Mouse (Mus musculus) heart, embryonic 15.5 days (tissue): ENCODE results near the gene Nhlrc2. TPM values are rescaled to one million over a fixed set of nuclear protein-coding genes. Genes with fewer than 3 reads are reported as not detected.

Source experiments
- ATAC-seq: fragments of 200-750 bp; cut with Nextera tagmentation; replicated peaks from 2 replicates; pipeline ENCODE4 v1.8.0; 2017; ENCODE audit warnings: low read depth, moderate TSS enrichment; ENCODE audit not compliant: insufficient number of reproducible peaks, insufficient read depth, low FRiP score
- H3K27ac ChIP-seq: fragments of 300-500 bp; sonication (generic); 2 replicates; pipeline ENCODE4 v1.5.1; 2015; ENCODE audit warnings: mild to moderate bottlenecking, inconsistent platforms
- H3K27me3 ChIP-seq: fragments of 300-500 bp; sonication (generic); 2 replicates; pipeline ENCODE4 v1.6.1; 2015; ENCODE audit warnings: inconsistent platforms
- H3K36me3 ChIP-seq: fragments of 300-500 bp; sonication (generic); 2 replicates; pipeline ENCODE4 v1.6.1; 2015; ENCODE audit warnings: mild to moderate bottlenecking, inconsistent platforms
- H3K4me1 ChIP-seq: fragments of 300-500 bp; sonication (generic); replicated peaks from 2 replicates; pipeline ENCODE4 v1.6.1; 2015; ENCODE audit warnings: inconsistent platforms
- H3K4me2 ChIP-seq: fragments of 300-500 bp; sonication (generic); 2 replicates; pipeline ENCODE4 v1.6.1; 2015; ENCODE audit warnings: inconsistent platforms, mild to moderate bottlenecking, moderate library complexity
- H3K4me3 ChIP-seq: fragments of 300-500 bp; sonication (generic); 2 replicates; pipeline ENCODE4 v1.5.1; 2015; ENCODE audit warnings: mild to moderate bottlenecking, inconsistent platforms
- H3K9ac ChIP-seq: fragments of 300-500 bp; sonication (generic); 2 replicates; pipeline ENCODE4 v1.6.1; 2015; ENCODE audit warnings: mild to moderate bottlenecking, inconsistent platforms
- H3K9me3 ChIP-seq: fragments of 300-500 bp; sonication (generic); replicated peaks from 2 replicates; pipeline ENCODE4 v1.6.1; 2016; ENCODE audit warnings: inconsistent platforms
- WGBS: fragments of 180-500 bp; shearing (Covaris S2); methylation state at CpG from one replicate; pipeline ENCODE4 v1.1.7; 2015; ENCODE audit warnings: mixed read lengths; 5-methylcytosine and 5-hydroxymethylcytosine counted together
- polyA plus RNA-seq: library from polyadenylated mRNA; unstranded; fragments of >200 nt; fragmentation: Nextera tagmentation; extraction: Ambion mirVana; gene quantifications from 2 replicates; pipeline ENCODE4 v1.2.1, GENCODE M21; 2015

Gene Nhlrc2
- polyA plus RNA-seq, 1 experiment from 2014 or later = 14.4 TPM

DNA sequence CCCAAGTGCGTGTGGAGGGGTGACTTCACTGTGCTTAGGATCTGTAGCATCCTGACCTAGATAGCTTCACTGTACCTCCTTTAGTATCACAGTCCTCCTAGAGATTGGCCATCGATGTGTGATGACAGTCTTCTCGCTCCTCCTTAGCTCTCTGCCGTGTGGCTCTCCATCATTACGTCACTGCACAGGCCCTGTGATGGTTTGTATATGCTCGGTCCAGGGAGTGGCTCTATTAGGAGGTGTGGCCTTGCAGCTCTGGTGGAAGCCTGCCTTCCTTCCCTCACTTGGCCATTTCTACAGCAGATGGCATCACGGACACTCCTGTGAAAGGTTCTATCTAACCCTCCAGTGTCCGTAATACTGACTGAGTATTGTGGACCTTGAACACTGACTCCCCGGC lies 12.3 kb upstream of the Nhlrc2 start:
- 87% methylated on average over 9 of the region's 9 CpGs for WGBS
- no peaks in the 10 kb centered on the region for H3K9me3 ChIP-seq
- H3K36me3 ChIP-seq = peaks cover 17% of the 10 kb centered on the region
- H3K4me3 ChIP-seq = no peak overlapping the region
- H3K27ac ChIP-seq = no peak overlapping the region
- H3K4me1 ChIP-seq = peaks cover 13% of the 10 kb centered on the region
- no peaks in the 10 kb centered on the region for H3K27me3 ChIP-seq
- ATAC-seq = no peak
- no peak overlapping the region for H3K9ac ChIP-seq
- H3K4me2 ChIP-seq = no peak overlapping the region

- WGBS = 80% methylated on average over 12 of the region's 12 CpGs
Measured at GRCm38 (mm10) chr19:56543320-56543719, 4.7 kb upstream of the Nhlrc2 start.

GRCm38 (mm10) chr19:56544681-56545388 lies 3.2 kb upstream of the Nhlrc2 start:
- no peak overlapping the region for H3K4me3 ChIP-seq
- H3K4me1 ChIP-seq = peaks cover 14% of the 10 kb centered on the region
- no peak overlapping the region for H3K27ac ChIP-seq
- ATAC-seq = no peak
- WGBS = 80% methylated on average over 13 of the region's 13 CpGs
- no peaks in the 10 kb centered on the region for H3K9me3 ChIP-seq
- no peaks in the 10 kb centered on the region for H3K27me3 ChIP-seq
- peaks cover 29% of the 10 kb centered on the region for H3K36me3 ChIP-seq
- H3K9ac ChIP-seq = no peak overlapping the region
- H3K4me2 ChIP-seq = no peak overlapping the region

More at GRCm38 (mm10) chr19:56543320-56543719, 4.7 kb upstream of the Nhlrc2 start:
- no peak overlapping the region for H3K4me3 ChIP-seq
- no peaks in the 10 kb centered on the region for H3K9me3 ChIP-seq
- no peak overlapping the region for H3K4me2 ChIP-seq
- H3K27me3 ChIP-seq = no peaks in the 10 kb centered on the region
- H3K4me1 ChIP-seq = peaks cover 9% of the 10 kb centered on the region
- H3K27ac ChIP-seq = no peak overlapping the region
- no peak for ATAC-seq
- H3K36me3 ChIP-seq = peaks cover 35% of the 10 kb centered on the region
- H3K9ac ChIP-seq = no peak overlapping the region

GRCm38 (mm10) chr19:56546031-56546430 lies 2.0 kb upstream of the Nhlrc2 start:
- no peak overlapping the region for H3K4me2 ChIP-seq
- ATAC-seq = no peak
- H3K27ac ChIP-seq = no peak overlapping the region
- no peaks in the 10 kb centered on the region for H3K27me3 ChIP-seq
- H3K36me3 ChIP-seq = peaks cover 24% of the 10 kb centered on the region; the same call in 1 of the 2 replicates
- H3K9me3 ChIP-seq = no peaks in the 10 kb centered on the region
- H3K4me1 ChIP-seq = peaks cover 16% of the 10 kb centered on the region
- no peak overlapping the region for H3K4me3 ChIP-seq
- H3K9ac ChIP-seq = no peak overlapping the region

DNA sequence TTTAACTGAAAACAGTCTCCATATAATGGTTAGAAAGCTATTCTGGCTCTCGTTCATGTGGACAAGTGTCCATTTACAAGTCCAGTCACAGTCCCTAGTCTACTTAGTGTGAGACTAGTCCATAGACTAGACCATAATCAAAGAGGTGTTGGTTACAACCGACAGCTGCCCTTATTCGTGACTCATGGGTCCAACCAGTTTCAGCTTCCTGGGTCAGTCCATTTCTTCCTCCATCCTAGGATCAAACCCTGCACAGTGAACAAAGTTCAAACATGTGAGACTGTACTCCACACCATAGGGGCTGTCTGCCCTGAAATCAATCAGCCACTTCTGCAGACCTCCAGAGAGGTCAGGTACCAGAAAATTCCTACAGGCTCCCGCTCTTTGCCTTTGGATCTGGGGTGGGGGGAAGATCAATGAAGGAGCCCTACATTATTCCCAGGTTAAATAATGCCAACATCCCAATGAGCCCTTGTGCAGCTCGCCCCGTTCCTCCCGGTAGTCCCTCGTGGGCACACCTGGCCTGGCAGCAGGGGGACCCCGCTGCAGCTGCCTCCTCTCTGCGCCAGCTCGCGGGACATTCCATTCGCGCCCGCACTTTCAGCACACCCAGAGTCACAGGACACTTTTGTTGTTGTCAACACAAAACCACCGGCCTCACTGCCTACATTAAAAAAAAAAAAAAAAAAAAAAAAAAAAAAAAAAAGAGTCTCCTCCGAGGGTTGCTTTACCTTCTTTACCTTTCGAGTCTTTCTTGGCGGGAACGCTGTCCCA lies 418 bp upstream of the Nhlrc2 start, which contains the start of gene Dclre1a:
Dclre1a (minus strand) TSS at position 767 of the 774 bp plus-strand sequence.
- peak within 1 kb of the TSS; percentile 77 for H3K4me3 ChIP-seq
- peak within 1 kb of the TSS; percentile 91 for H3K4me2 ChIP-seq
- H3K36me3 ChIP-seq = peaks cover 25% of the 10 kb centered on the region
- H3K27me3 ChIP-seq = no peaks in the 10 kb centered on the region
- ATAC-seq = peak; percentile 38; the same call in 1 of the 2 replicates
- peak within 1 kb of the TSS; percentile 97 for H3K27ac ChIP-seq
- peak within 1 kb of the TSS; percentile 90 for H3K9ac ChIP-seq
- H3K4me1 ChIP-seq = peaks cover 16% of the 10 kb centered on the region
- no peaks in the 10 kb centered on the region for H3K9me3 ChIP-seq
- WGBS = 8% methylated on average over 20 of the region's 20 CpGs

- H3K4me2 ChIP-seq = peak overlapping the region; percentile 91
- H3K27me3 ChIP-seq = no peaks in the 10 kb centered on the region
- peak overlapping the region; percentile 97 for H3K27ac ChIP-seq
- peaks cover 27% of the 10 kb centered on the region for H3K36me3 ChIP-seq
- ATAC-seq = no peak
- H3K4me3 ChIP-seq = peak overlapping the region; percentile 77
- WGBS = 19% methylated on average over 18 of the region's 18 CpGs
- H3K9me3 ChIP-seq = no peaks in the 10 kb centered on the region
- H3K9ac ChIP-seq = peak overlapping the region; percentile 90
- H3K4me1 ChIP-seq = peaks cover 16% of the 10 kb centered on the region
Measured at GRCm38 (mm10) chr19:56549033-56549680, 1.1 kb downstream of the Nhlrc2 start.

- Histone ChIP-seq H3K4me3 (no peak overlapping the region), H3K4me2 (no peak overlapping the region), H3K9me3 (no peaks in the 10 kb centered on the region), H3K27ac (no peak overlapping the region), H3K4me1 (peaks cover 17% of the 10 kb centered on the region), H3K9ac (no peak overlapping the region), H3K36me3 (peaks cover 31% of the 10 kb centered on the region), H3K27me3 (no peaks in the 10 kb centered on the region)
- no peak for ATAC-seq
- 88% methylated on average over 3 of the region's 3 CpGs for WGBS
Measured at GRCm38 (mm10) chr19:56553177-56553576, 5.1 kb downstream of the Nhlrc2 start.

GRCm38 (mm10) chr19:56555972-56556371 lies 7.9 kb downstream of the Nhlrc2 start:
- peak overlapping the region; percentile 38 for H3K27ac ChIP-seq
- 24% methylated on average over 5 of the region's 5 CpGs for WGBS
- no peaks in the 10 kb centered on the region for H3K9me3 ChIP-seq
- no peak overlapping the region for H3K4me2 ChIP-seq
- H3K9ac ChIP-seq = no peak overlapping the region
- ATAC-seq = peak; percentile 69; the same call in 1 of the 2 replicates
- H3K36me3 ChIP-seq = peaks cover 34% of the 10 kb centered on the region
- no peak overlapping the region for H3K4me3 ChIP-seq
- H3K4me1 ChIP-seq = peaks cover 17% of the 10 kb centered on the region
- no peaks in the 10 kb centered on the region for H3K27me3 ChIP-seq

GRCm38 (mm10) chr19:56562433-56563138 lies 14.5 kb downstream of the Nhlrc2 start:
- Histone ChIP-seq H3K4me2 (no peak overlapping the region), H3K9me3 (no peaks in the 10 kb centered on the region), H3K4me3 (no peak overlapping the region), H3K4me1 (peaks cover 17% of the 10 kb centered on the region), H3K9ac (no peak overlapping the region), H3K27ac (no peak overlapping the region), H3K27me3 (no peaks in the 10 kb centered on the region), H3K36me3 (0 out of 2 replicates have a peak, but pooled peaks cover 4% of the 10 kb centered on the region)
- 92% methylated on average over 9 of the region's 9 CpGs for WGBS
- ATAC-seq = no peak

GRCm38 (mm10) chr19:56563469-56563868 lies 15.4 kb downstream of the Nhlrc2 start:
- Histone ChIP-seq H3K4me1 (peaks cover 14% of the 10 kb centered on the region), H3K27me3 (no peaks in the 10 kb centered on the region), H3K9me3 (no peaks in the 10 kb centered on the region), H3K4me2 (no peak overlapping the region), H3K27ac (no peak overlapping the region), H3K4me3 (no peak overlapping the region), H3K9ac (no peak overlapping the region), H3K36me3 (0 out of 2 replicates have a peak, but pooled peaks cover 4% of the 10 kb centered on the region)
- no peak for ATAC-seq
- WGBS = 88% methylated on average over 3 of the region's 3 CpGs

- 54% methylated on average over 6 of the region's 6 CpGs for WGBS
- no peak for ATAC-seq
- Histone ChIP-seq H3K9me3 (no peaks in the 10 kb centered on the region), H3K4me2 (no peak overlapping the region), H3K36me3 (no peaks in the 10 kb centered on the region), H3K9ac (no peak overlapping the region), H3K4me1 (peaks cover 11% of the 10 kb centered on the region; the same call in 1 of the 2 replicates), H3K27ac (no peak overlapping the region), H3K27me3 (no peaks in the 10 kb centered on the region), H3K4me3 (no peak overlapping the region)
Measured at GRCm38 (mm10) chr19:56565358-56565757, 17.3 kb downstream of the Nhlrc2 start.
